ENCODE assay signal across 23 mouse cellular contexts in genomic region chr12:73543191-73543590, GRCm38 (mm10). TPM values are rescaled to one million over a fixed set of nuclear protein-coding genes. Genes with fewer than 3 reads are reported as not detected.
"Had no signal": no experiment of that assay in that cellular context is flagged by ENCODE, and none has a peak within 500 bp of the region (broad histone marks: within the 10 kb centered on the region; RNA-seq: fewer than 3 reads in every experiment).

No protein-coding gene starts in this region.

- ATAC-seq: lung, postnatal 0 days; midbrain, embryonic 16.5 days had no signal

- H3K9me3 ChIP-seq: limb, embryonic 13.5 days; liver, embryonic 13.5 days; midbrain, embryonic 12.5 days; neural tube, embryonic 13.5 days; stomach, embryonic 15.5 days had no signal

- H3K4me2 ChIP-seq: liver, embryonic 13.5 days; lung, embryonic 14.5 days; midbrain, embryonic 12.5 days; neural tube, embryonic 13.5 days; stomach, embryonic 15.5 days had no signal

- DNase-seq: kidney, adult 18-20 months; kidney, adult 9 months; kidney, postnatal 14 days; kidney, postnatal 4 days; layer of hippocampus, adult 9-11 months; liver, embryonic 13.5 days; lung, embryonic 14.5 days; retina, postnatal 1 day; right cerebral cortex, postnatal 25 days; spleen, adult 18-20 months; thymus, postnatal 25 days had no signal

- H3K4me3 ChIP-seq: layer of hippocampus, adult 2 months; limb, embryonic 13.5 days; liver, embryonic 13.5 days; midbrain, embryonic 12.5 days; myocyte; neural tube, embryonic 13.5 days; stomach, embryonic 15.5 days had no signal

- H3K36me3 ChIP-seq: limb, embryonic 13.5 days; liver, embryonic 13.5 days; midbrain, embryonic 12.5 days; neural tube, embryonic 13.5 days; stomach, embryonic 15.5 days had no signal

- H3K27ac ChIP-seq: layer of hippocampus, adult 2 months; limb, embryonic 13.5 days; liver, embryonic 13.5 days; macrophage; midbrain, embryonic 12.5 days; neural tube, embryonic 13.5 days; stomach, embryonic 15.5 days had no signal

- H3K9ac ChIP-seq: limb, embryonic 13.5 days; liver, embryonic 13.5 days; lung, embryonic 14.5 days; midbrain, embryonic 12.5 days; neural tube, embryonic 13.5 days; stomach, embryonic 15.5 days had no signal

RNA-seq across cellular contexts. Expression of gene Tmem30b, which starts 3.0 kb away (rescaled TPM):
- total RNA-seq: layer of hippocampus, adult 2 months; megakaryocyte, adult 5-6 weeks; monocyte, adult 5-6 weeks; neutrophil, adult 5-6 weeks had no signal
- polyA plus RNA-seq: macrophage, myocyte had no signal
